Mouse (Mus musculus) adrenal gland, postnatal 4 days (tissue): ENCODE data around the gene Tpsab1. TPM values are rescaled to one million over a fixed set of nuclear protein-coding genes. Genes with fewer than 3 reads are reported as not detected.

Source experiments
- total RNA-seq, 2 experiments: library from RNA; stranded (reverse); gene quantifications; 2 replicates each; pipeline ENCODE4 v1.2.3; 2021

Tpsab1 gene
- total RNA-seq, 2 experiments from 2014 or later: 3.3 to 6.7 TPM

Other genes with a start within 250 kb of the Tpsab1 start
- 10 to 100 TPM; 30.3 to 35.1 TPM for gene Telo2, start 229.6 kb downstream of the Tpsab1 start, total RNA-seq
- gene Ptx4, start 224.8 kb downstream of the Tpsab1 start, total RNA-seq: under 1 TPM; 0.36 to 0.76 TPM
- gene Clcn7, start 212.2 kb downstream of the Tpsab1 start, total RNA-seq: 10 to 100 TPM; 34.6 to 38.6 TPM
- under 1 TPM; 0.20 to 0.25 TPM for gene Ccdc154, start 183.1 kb downstream of the Tpsab1 start, total RNA-seq
- under 1 TPM; 0.45 to 0.48 TPM for gene Gm38655, start 170.1 kb downstream of the Tpsab1 start, total RNA-seq
- gene BC003965, start 161.0 kb downstream of the Tpsab1 start, total RNA-seq: 10 to 100 TPM; 17.7 to 18.3 TPM
- gene Unkl, start 157.2 kb downstream of the Tpsab1 start, total RNA-seq: 10 to 100 TPM; 20.8 to 21.6 TPM
- gene Gnptg, start 105.4 kb downstream of the Tpsab1 start, total RNA-seq: 10 to 100 TPM; 39.0 to 40.6 TPM
- gene Tsr3, start 105.4 kb downstream of the Tpsab1 start, total RNA-seq: 10 to 100 TPM; 35.6 to 36.5 TPM
- gene Baiap3, start 89.2 kb downstream of the Tpsab1 start, total RNA-seq: 10 to 100 TPM; 24.4 to 30.7 TPM
- 100 to 1,000 TPM; 371 to 391 TPM for gene Ube2i, start 70.9 kb downstream of the Tpsab1 start, total RNA-seq
- gene Prss34, start 47.2 kb downstream of the Tpsab1 start, total RNA-seq: 1 to 10 TPM; 2.4 to 4.6 TPM
- gene Prss28, start 36.9 kb downstream of the Tpsab1 start, total RNA-seq: not detected
- gene Prss29, start 26.9 kb downstream of the Tpsab1 start, total RNA-seq: not detected
- gene Tpsb2, start 20.7 kb upstream of the Tpsab1 start, total RNA-seq: 10 to 100 TPM; 10.3 to 19.6 TPM
- gene Tpsg1, start 23.7 kb upstream of the Tpsab1 start, total RNA-seq: under 1 TPM in 1 of 2 experiments, not detected in 1; 0.56 TPM
- gene Cacna1h, start 88.2 kb upstream of the Tpsab1 start, total RNA-seq: 10 to 100 TPM; 64.1 to 65.3 TPM
- gene Tekt4, start 109.1 kb upstream of the Tpsab1 start, total RNA-seq: not detected
- under 1 TPM; 0.14 to 0.22 TPM for gene Sstr5, start 151.7 kb upstream of the Tpsab1 start, total RNA-seq
- 1 to 10 TPM; 2.4 TPM for gene Sox8, start 225.1 kb upstream of the Tpsab1 start, total RNA-seq
- 10 to 100 TPM; 32.4 to 34.3 TPM for gene Lmf1, start 233.5 kb upstream of the Tpsab1 start, total RNA-seq